Mouse (Mus musculus) brain, embryonic 18.5 days (tissue): ENCODE results near the gene Gramd1b.

Experiments used
- DNase-seq: peaks from one replicate; pipeline ENCODE4 v3.0.0-alpha.2; 2012; ENCODE audit warnings: low read depth, low spot score

The Gramd1b gene

GRCm38 (mm10) chr9:40311813-40312212 is 219.4 kb downstream of the Gramd1b start:
- no peak for DNase-seq

- DNase-seq = no peak
These were observed 221.3 kb downstream of the Gramd1b start for GRCm38 (mm10) chr9:40309876-40310275.

GRCm38 (mm10) chr9:40307311-40307710 is 223.9 kb downstream of the Gramd1b start:
- DNase-seq = no peak

- DNase-seq = no peak
These were observed 226.9 kb downstream of the Gramd1b start for GRCm38 (mm10) chr9:40304243-40304642.

- no peak for DNase-seq
These were observed 228.8 kb downstream of the Gramd1b start for GRCm38 (mm10) chr9:40302375-40302774.

GRCm38 (mm10) chr9:40301475-40301874 is 229.7 kb downstream of the Gramd1b start:
- DNase-seq = no peak

GRCm38 (mm10) chr9:40300018-40300989 is 230.9 kb downstream of the Gramd1b start:
- DNase-seq = no peak

- no peak for DNase-seq
These were observed 231.9 kb downstream of the Gramd1b start for GRCm38 (mm10) chr9:40299323-40299722.

- no peak for DNase-seq
These were observed 233.2 kb downstream of the Gramd1b start for GRCm38 (mm10) chr9:40297969-40298368.

GRCm38 (mm10) chr9:40296251-40296650 is 234.9 kb downstream of the Gramd1b start:
- no peak for DNase-seq

- DNase-seq = no peak
These were observed 236.3 kb downstream of the Gramd1b start for GRCm38 (mm10) chr9:40294866-40295265.

- DNase-seq = no peak
These were observed 237.0 kb downstream of the Gramd1b start for GRCm38 (mm10) chr9:40294210-40294609.

- DNase-seq = no peak
These were observed 237.4 kb downstream of the Gramd1b start for GRCm38 (mm10) chr9:40293740-40294139.

- DNase-seq = no peak
These were observed 237.9 kb downstream of the Gramd1b start for GRCm38 (mm10) chr9:40293286-40293685.

- no peak for DNase-seq
These were observed 238.7 kb downstream of the Gramd1b start for GRCm38 (mm10) chr9:40292475-40292874.

GRCm38 (mm10) chr9:40282968-40283367 is 248.2 kb downstream of the Gramd1b start:
- no peak for DNase-seq

- DNase-seq = no peak
These were observed 251.7 kb downstream of the Gramd1b start for GRCm38 (mm10) chr9:40279438-40279837.

GRCm38 (mm10) chr9:40277671-40278070 is 253.5 kb downstream of the Gramd1b start:
- no peak for DNase-seq

- no peak for DNase-seq
These were observed 255.3 kb downstream of the Gramd1b start for GRCm38 (mm10) chr9:40275904-40276303.

GRCm38 (mm10) chr9:40272822-40273221 is 258.4 kb downstream of the Gramd1b start:
- no peak for DNase-seq

- no peak for DNase-seq
These were observed 260.1 kb downstream of the Gramd1b start for GRCm38 (mm10) chr9:40271075-40271474.

- no peak for DNase-seq
These were observed 261.3 kb downstream of the Gramd1b start for GRCm38 (mm10) chr9:40269880-40270279.
